Mouse (Mus musculus) E14TG2a.4 (cell line): ENCODE measurements around the gene 1700020N01Rik.

Experiments used
- CTCF ChIP-seq: conservative IDR thresholded peaks from 2 replicates; pipeline ENCODE4 v1.5.1; 2014; ENCODE audit warnings: low read length
- POU5F1 ChIP-seq: IDR thresholded peaks from 2 replicates; pipeline ENCODE4 v1.6.1; 2014; ENCODE audit warnings: low read length, borderline replicate concordance

DNA sequence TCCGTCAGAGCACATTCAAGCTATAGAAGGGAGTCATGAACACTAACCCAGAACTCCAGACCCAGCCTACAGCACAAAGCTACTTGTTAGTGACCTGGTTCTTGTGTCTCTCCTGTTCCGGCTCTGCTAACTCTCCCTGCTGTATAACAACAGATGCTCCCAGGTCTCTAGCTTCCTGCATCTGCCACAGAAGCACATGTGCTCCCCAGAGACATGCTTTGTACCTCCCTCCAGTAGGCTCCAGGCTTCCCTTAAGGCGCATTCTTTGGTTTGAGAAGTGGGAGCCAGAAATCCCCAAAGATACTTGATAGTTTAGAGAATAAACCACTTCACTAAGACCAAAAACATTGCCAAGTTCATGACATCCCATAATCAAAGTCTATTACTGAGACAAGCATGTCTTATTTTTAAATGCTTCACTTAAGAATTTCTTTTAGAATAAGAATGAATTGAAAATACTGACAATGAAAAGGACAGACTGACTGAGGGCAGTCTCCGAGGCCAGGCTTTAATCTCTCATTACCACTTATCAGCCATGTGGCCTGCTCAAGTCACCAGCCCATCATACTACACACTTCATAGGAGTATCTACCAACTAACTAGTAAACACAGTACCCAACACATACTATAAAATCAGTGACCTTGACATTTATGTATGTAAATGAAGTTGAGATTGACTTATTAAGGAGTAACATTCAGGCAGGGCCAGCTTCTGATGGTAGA is 43.2 kb downstream of the 1700020N01Rik start:
- TF ChIP-seq CTCF (no peak), POU5F1 (no peak)
